Mouse (Mus musculus) 3T3-L1 (cell line): ENCODE data around the gene Gm10964.
"Not testable (repeated sequence)": the region's sequence is repeated elsewhere in the genome, so short reads cannot be mapped to it uniquely, and the experiment has no call there.

ENCODE experiments used
- DNase-seq: peaks from one replicate; pipeline ENCODE4 v3.0.0-alpha.2; 2015; ENCODE audit warnings: low read depth, low spot score

The Gm10964 gene

DNA sequence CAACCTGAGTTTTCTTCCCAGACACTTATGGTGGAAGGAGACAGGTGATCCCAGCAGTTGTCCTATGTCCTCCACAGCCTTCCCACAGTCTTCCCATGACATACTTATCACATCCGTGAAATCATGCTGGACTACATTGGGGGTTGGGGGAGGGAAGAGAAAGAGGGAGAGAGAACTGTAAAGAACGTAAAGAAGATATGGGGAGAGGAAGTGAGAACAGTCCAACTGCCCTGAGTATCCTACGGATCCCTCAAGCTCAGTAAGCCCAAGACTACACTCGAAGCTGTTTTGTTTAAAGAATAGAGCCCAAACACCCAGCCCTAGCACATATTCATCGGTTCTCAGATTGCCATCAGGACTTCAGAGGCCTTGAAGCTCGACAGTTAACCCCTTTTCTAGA, 39.5 kb downstream of the Gm10964 start:
- no peak for DNase-seq

DNA sequence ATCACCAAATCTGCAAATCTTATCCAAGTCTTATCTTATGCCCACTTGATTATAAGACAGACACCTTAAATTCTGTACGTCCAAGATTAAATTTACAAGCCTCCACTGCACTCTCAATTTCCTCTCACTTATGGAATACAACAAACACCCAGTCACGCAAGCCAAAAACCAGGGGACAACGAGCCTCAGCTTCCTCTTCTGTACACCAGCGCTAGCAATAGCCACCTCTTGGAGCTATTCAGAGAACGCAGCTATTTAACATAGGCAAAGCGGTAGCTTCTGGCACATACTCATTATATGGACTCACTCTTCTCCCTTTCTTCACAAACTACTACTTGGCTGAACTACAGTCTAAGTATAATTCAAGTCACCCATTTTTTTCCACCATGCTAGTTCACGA, 40.0 kb downstream of the Gm10964 start:
- DNase-seq = no peak

DNA sequence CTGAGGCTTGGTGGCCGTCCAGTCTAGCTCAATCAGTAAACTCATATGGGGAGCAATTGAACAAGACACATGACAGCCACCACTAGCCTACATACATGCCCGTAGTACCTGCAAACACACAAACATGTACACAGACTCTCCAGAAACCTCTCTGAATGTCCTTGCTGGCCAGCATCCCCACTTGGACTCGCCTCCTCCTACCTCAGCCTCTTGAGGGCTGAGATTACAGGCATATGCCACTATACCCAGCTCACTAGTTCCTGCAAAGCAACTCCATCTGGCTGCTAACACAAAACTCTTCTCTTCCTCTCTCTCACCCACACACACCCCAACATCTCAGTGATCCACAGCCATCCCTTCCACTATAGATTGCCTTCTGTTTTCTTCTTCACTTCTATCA, 41.1 kb downstream of the Gm10964 start:
- no peak for DNase-seq

DNA sequence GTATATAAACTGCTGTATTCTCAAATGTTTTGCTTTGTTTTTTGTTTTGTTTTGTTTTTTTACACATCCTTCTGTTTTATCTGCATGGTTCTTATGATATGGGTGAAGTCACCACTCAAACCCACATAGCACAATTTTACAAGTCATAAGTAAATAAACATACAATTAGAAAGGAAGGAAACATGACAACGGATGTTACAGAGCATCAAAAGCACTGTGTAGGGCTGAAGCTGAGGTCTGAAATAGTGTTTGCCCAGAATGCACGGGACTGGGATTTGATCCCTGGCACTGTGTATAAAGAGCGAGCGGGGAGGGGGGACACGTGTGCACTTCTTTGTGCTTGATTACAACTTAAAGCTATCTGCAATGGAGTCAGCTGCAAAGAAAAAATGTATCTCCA, 41.6 kb downstream of the Gm10964 start:
- no peak for DNase-seq

DNA sequence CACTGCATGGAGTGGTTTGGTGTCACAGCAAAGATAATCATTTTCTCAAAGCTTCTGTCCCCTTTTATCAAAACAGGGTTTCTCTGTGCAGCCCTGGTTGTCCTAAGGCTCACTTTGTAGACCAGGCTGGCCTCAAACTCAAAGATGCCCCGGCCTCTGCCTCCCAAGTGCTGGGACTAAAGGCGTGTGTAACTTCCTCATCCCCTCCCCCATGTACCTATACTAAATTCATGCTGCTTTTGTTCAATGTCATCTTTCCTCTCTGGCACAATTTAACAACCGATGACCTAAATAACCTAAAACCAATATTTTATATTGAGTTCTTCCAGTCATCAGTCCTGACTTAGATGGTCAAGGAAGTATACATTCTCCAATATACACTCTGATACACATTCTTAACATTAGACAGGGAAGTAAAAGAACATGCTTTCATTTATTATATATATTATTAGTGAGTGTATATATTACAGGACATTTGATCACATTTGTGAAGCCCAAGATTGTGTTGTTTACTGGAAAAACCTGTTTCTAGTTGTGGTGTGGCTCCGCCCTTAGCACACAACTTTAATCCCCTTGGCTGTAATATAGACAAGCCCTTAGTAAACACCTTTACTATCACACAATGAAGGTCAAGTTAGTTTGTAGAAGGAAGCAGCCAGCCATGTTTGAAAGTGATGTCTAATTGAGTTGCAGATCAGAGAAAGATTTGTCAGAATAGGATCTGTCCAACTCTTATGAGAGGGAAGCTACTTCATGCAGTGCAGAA, 43.9 kb downstream of the Gm10964 start:
- no peak for DNase-seq

DNA sequence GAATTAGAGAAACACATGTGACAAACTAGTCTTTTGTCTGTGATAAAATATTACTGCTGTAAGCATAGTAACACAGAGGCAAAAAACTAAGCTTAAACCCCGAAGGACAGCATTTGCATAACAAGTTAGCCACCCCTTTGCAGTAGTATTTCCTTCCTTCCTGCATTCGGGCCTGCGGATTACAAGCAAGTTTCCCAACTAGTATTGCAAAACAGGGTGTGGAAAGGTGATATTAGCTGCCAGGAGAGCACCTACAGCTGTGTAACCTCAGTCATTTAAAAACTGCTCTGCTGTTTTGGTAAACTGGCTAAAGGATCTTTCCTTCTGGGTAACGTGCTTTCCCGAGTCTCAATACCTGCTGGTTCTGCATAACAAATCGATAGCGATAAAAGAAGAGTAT, 48.1 kb downstream of the Gm10964 start:
- no peak for DNase-seq

DNA sequence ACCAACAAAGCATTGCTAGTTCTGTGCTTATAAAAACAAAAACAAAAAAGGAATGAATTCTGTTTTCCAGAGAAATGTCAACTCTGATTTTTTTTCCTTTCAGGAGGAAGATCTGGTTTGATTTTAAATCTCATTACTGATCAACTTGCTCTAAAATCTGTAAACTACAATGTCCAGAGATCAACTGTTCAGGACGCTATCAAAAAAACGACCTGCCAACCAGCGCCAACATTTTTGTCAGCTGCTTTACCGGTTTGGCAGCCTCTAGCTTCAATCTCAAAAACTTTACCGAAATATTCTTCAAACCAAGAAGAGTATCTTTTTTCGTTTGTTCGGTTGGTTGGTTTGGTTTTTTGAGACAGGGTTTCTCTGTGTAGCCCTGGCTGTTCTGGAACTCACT, 49.9 kb downstream of the Gm10964 start:
- no peak for DNase-seq

DNA sequence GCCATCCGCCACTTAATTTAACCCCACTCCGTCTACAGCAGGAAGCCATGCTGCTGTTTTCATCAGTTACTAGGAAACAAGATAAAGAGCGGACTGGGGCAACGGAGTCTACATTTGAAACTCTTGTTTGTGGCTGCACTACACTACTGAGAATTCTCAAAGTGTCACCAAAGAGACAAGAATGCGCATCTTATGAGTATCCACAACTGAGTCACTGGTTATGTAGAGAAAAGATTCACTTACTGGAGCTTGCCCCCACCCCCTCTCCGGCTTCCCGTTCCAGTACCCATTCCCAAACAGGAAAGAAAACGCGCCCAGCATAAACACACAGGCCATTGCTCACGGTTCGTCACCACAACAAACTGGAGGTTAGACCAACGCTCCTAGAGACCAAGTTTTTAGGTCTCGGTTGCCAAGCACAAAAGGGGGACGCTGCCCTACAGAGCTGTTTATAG, 50.8 kb downstream of the Gm10964 start:
- peak; percentile 71 for DNase-seq

DNA sequence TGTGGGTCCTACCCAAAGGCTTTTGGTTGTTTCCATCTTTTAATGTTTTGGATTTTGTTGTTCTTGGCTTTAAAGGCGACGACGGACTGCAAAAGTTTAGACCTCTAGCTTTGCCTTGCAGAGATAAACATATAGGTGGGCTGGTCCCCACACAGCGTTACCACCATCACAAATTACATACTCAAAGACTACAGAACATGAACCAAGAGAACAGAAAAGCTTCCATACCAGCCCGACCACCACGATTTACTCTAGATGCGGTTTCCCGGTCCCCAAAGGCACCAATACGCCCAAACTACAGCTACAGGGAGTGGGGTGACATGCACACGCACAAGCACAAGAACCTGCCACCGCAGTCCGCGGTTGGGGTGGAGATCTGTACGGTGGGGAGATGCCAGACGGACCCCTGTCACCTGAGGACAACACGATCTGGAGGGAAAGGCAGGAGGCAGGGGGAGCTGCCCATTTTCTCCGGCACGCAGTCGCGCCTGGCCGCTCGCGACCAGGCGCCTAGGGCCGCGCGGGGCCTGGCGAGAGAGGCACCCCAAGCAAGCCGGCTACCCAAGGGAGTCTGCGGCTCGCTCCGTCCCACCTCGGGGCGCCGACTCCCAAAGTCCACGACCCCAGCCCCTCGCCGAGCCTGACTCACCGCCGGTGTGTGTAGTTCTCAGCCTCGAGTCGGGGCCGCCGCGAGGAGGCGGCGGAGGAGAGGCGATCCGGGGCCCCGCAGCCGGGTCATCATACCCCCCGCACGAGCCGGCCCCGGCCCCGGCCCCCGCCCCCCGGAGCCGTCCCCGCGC, 51.4 kb downstream of the Gm10964 start:
- DNase-seq = no peak

DNA sequence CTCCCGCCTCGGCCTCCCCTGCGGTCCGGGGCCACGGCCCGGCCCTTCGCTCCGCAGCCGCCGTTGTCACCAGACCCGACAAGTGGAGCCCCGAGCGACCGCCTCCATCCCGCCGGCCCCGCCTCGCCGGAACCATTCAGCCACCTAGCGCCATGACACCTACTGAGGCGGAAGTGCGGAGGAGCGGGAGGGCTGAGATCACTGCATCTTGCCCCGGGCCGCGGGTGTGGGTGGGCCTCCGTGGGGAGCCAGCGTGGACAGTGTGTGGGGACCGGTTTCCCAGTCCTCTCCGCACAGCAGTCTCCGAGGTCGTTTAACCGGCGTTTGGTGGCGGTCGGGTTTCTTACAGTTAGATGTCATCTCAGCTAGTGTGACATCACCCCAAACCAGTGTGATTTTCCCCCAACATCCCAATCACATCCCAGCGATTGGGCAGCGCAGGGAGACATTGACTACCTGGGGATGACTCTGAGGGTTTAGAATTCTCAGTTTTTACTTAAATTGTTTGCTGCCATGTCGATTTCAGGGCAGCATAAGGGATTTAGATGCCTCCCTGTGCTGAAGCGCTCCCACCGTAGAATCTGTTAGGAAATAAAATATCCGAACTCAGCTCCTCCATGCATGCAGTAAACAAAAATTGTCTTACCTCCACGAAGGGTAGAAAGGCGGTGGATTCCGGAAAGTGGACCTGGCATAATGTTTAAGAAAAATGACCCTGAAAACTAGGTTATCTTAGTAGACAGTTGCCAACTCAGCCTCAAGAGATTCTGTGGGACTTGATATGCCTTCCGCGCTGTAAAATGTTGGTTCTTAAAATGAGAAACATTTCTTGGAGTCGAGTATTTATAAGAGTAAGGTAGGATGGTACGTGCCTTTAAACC, 52.3 kb downstream of the Gm10964 start, which contains the start of gene Hipk1:
TSS of gene Hipk1 (minus strand) at position 334 of the 881 bp plus-strand sequence.
- DNase-seq = peak; percentile 88

DNA sequence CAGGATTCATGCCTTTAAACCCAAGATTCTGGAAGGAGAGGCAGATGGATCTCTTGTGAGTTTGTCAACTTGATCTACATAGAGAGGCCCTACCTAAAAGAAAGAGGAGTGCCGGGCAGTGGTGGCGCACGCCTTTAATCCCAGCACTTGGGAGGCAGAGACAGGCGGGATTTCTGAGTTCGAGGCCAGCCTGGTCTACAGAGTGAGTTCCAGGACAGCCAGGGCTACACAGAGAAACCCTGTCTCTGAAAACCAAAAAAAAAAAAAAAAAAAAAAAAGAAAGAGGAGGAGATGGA, 52.9 kb downstream of the Gm10964 start:
- DNase-seq = not testable (repeated sequence)

DNA sequence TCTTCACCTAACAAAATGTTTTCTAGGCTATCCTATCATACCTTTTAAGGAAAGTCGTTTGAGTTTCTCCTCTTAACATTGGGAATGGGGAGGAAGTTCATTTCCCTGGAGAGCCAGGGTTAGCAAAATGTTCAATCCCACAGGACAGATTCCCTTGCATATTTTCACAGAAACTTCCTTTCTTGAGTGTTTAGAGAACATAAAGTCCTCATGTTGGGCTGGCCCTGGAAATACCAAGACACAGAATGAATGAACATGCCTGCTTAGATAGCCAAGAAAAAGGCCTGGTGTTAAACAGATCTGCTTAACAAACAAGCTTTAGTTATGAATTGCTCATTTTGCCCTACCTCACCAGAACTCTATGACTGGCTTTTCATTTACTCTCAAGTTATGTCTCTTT, 53.4 kb downstream of the Gm10964 start:
- DNase-seq = no peak
